Mouse (Mus musculus) 3T3-L1 (cell line): Measurements from ENCODE around the gene Serpine2.
A peak's percentile ranks its signal among the peaks of the same experiment; 100 is the strongest.

Experiments used
- DNase-seq: peaks from one replicate; pipeline ENCODE4 v3.0.0-alpha.2; 2015; ENCODE audit warnings: low read depth, low spot score

Serpine2 gene

DNA sequence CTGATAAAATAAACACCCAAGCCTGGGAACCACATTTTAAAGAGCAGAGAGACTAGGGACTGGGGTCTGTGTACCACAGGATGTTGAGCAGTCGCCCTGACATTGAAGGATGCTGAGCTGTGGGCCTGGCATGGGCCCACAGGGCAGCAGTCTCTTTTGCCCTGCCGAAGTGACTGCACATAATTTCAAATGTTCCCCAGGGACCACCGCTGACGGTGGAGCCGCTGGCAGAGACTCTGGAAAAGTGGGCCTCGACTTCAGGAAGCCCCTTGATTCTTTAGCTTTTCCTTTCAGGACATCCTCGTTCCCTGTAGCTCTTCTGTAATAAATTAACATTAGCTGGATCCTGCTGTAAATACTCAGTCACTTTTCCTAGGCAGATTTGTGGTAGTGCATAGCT lies 103.8 kb downstream of the Serpine2 start:
- no peak for DNase-seq

DNA sequence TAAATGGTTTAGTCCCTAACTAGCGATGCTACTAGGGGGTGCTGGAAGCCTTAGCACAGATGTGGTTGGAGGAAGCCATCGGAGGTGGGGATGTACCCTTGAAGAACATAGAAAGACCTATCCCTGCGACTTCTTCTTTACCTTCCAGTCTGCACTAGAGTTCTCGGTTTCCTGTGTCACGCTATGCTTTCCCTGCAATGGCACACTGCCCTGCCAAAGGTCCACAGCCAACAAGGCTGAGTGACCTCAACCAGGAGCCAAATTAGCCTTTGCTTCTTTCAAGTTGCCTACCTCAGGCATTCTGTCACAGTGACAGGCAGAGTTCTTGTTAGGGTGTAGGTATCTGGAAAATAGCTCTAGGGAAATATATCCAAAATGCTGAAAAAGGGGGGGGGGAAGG lies 104.6 kb downstream of the Serpine2 start:
- DNase-seq, result no peak

DNA sequence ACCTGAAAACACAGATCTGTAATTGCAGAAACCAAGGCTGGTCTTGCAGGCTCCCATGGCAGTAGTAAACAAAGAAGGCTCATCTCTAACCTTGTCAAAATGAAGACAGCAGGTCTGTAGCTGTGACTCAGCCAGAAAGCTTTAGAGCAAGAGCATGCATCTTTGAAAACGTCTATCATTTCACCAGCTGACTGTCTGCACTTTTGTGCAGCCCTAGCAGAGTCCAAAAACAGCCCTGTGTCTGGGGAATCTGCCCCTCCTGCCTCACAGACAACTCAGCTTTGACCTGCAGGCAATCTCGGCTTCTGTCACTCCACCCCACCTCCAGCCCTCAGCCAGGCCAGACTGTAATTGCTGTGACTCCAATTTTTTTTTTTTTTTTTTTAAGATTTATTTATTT lies 105.6 kb downstream of the Serpine2 start:
- DNase-seq, result peak; percentile 40

DNA sequence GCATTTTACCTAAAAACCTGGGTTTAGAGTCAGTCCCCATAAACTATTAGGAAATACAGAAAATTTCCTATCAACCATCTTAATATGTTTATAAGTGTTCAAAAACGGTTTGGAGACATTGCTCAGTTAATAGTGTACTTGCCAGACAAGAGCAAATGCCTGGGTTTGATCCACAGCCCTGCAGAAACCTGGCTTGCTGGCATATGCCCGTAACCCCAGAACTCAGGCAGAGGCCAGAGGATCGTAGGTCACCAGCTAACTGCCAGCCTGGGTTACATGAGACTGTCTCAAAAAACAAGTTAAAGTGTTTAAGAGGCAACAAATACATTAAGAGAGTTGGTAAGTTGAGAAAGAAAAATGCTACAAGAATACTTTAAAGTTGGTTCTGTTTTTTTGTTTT lies 106.0 kb downstream of the Serpine2 start:
- no peak for DNase-seq

DNA sequence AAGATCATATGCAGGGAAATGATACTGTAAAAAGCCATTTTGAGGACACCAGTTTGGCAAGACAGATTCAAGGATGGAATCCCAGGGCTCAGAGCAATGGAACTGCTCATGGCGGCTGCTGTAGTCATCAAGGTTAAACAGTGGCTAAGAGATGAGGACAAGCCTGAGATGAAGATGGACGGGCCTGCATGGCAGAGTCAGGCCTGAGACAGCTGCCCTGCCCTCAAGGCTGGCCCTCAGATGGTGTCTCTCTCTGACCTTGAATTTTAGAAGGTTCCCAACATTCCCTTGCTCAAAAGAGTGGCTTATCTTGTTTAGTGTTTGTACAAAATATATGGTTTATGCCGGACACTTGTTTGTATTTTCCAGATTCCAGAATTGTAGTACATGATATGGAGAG lies 107.5 kb downstream of the Serpine2 start:
- no peak for DNase-seq

DNA sequence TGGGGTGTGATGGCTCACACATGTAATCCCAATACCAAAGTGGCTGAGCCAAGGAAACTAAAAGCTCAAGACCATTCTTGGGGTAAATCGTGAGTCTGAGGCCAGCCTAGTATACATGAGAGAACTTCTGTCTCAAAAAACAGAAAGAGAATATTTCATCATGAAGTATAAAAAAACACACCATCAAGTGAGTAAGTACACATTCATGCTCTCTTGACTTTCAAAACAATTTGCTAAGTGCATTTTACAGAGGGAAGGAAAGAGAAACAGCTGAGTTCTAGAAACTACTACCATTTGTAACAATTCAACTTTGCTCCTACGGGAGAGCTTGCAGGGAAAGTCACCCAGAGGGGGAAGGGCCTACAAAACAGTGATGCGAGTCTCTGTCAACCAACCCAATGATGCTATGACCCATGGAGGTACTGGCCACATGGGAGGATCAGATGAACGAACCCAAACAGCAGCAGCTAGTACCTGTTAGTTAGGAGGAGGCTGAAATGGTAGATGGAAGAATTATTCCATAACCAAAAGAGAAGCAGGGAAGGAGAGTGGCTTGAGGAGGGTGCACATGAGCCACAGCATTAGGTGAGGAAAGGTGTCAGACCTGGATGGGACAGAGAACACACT lies 108.2 kb downstream of the Serpine2 start:
- DNase-seq, result no peak

DNA sequence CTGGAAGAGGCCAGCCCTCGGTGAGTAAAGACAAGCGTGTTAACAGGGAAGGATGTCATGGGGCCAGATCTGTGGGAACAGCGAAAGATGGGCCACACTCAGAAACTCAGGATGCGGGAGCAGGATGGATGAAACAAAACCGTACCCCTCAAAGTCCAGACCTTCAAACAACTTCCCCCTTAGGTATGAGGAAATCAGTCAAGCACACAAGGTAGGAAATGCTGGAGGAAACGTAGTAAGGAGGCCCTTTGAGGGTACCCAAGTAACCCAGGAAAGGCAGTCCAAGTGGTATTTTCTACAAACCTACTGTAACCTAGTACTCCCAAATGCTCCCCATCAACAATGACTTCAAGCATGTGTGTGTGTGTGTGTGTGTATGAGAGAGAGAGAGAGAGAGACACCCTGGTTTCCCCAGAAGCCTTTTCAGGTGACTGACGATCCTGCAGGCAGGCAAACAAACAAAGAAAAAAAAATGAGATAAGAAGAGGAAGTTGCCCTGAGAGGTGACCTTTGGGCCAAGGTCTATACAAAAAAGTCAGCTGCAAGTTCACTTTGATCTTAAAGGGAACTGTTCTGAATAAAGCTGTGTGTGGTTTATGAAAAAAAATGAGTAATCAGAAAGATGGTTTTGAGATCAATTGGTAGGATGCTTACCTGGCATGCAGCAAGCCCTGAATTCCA lies 108.8 kb downstream of the Serpine2 start:
- DNase-seq, result no peak

DNA sequence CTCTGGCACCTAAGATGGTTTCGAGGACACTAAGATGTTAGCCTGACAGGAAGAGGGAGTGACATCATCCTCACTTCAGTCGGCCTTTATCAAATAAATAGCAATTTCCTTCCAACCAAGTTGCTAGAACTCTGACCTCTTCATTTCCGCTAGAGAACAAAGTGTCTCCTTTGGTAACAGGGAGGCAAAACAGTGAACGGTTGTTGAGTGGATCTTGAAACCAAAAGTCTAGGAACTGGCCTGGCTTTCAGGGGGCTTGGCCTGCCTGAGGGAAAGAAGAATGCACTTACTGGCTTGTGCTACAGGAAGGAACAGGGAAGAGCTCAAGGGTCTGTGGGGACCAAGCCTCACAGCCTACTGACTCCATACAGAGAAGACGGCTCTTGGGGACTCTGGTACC lies 109.8 kb downstream of the Serpine2 start:
- DNase-seq, result no peak

DNA sequence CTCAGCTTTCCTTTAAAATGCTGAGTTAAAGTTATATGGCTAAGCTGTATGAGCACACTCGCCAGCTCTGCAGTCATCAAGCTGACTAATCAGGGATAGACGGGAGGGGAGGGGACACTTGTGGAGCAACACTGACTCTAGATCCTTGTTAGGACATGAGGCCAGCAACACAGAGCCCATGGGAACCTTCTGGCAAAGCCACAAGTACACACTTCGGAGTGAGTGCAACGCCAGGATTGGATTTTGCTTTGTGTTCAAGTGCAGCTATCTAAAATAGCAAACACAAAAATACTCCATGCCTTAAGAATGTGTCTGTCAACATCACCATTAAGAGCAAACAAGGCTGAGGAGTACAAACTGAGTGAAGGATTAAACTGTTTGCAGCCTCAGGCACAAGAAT lies 114.9 kb downstream of the Serpine2 start:
- peak; percentile 65 for DNase-seq
